Mouse (Mus musculus) ZHBTc4 (cell line): ENCODE results near the gene Ralgps1.
A peak's percentile ranks its signal among the peaks of the same experiment; 100 is the strongest.
"Not testable (repeated sequence)": the region's sequence is repeated elsewhere in the genome, so short reads cannot be mapped to it uniquely, and the experiment has no call there.

Experiments
- DNase-seq: peaks from one replicate; pipeline ENCODE4 v3.0.0-alpha.2; 2011; ENCODE audit warnings: low read depth, low spot score

The Ralgps1 gene

GRCm38 (mm10) chr2:33136366-33136765 lies 234.9 kb downstream of the Ralgps1 start:
- no peak for DNase-seq

- no peak for DNase-seq
Observed at GRCm38 (mm10) chr2:33134766-33135490, 236.4 kb downstream of the Ralgps1 start.

- peak; percentile 13 for DNase-seq
Observed at GRCm38 (mm10) chr2:33132306-33132705, 239.0 kb downstream of the Ralgps1 start.

- DNase-seq, result peak; percentile 91
Observed at GRCm38 (mm10) chr2:33131500-33132092, 239.7 kb downstream of the Ralgps1 start, which contains the start of gene Garnl3. Gene Garnl3 (minus strand): TSS chr2:33131654.

- peak; percentile 99 for DNase-seq
Observed at GRCm38 (mm10) chr2:33130526-33131483, 240.5 kb downstream of the Ralgps1 start.

- no peak for DNase-seq
Observed at GRCm38 (mm10) chr2:33130141-33130525, 241.2 kb downstream of the Ralgps1 start.

GRCm38 (mm10) chr2:33129696-33130095 lies 241.6 kb downstream of the Ralgps1 start:
- peak; percentile 60 for DNase-seq

- DNase-seq, result no peak
Observed at GRCm38 (mm10) chr2:33129005-33129404, 242.3 kb downstream of the Ralgps1 start.

- no peak for DNase-seq
Observed at GRCm38 (mm10) chr2:33127271-33127670, 244.0 kb downstream of the Ralgps1 start.

GRCm38 (mm10) chr2:33122856-33123255 lies 248.4 kb downstream of the Ralgps1 start:
- DNase-seq, result peak; percentile 12

- no peak for DNase-seq
Observed at GRCm38 (mm10) chr2:33100536-33100935, 270.8 kb downstream of the Ralgps1 start.

- DNase-seq, result not testable (repeated sequence)
Observed at GRCm38 (mm10) chr2:33097326-33097725, 274.0 kb downstream of the Ralgps1 start.

GRCm38 (mm10) chr2:33095221-33095671 lies 276.0 kb downstream of the Ralgps1 start:
- DNase-seq, result no peak

- DNase-seq, result no peak
Observed at GRCm38 (mm10) chr2:33090620-33091520, 280.4 kb downstream of the Ralgps1 start.

- not testable (repeated sequence) for DNase-seq
Observed at GRCm38 (mm10) chr2:33090033-33090400, 281.3 kb downstream of the Ralgps1 start.

- no peak for DNase-seq
Observed at GRCm38 (mm10) chr2:33089356-33090032, 281.8 kb downstream of the Ralgps1 start.

GRCm38 (mm10) chr2:33086671-33087363 lies 284.5 kb downstream of the Ralgps1 start:
- DNase-seq, result no peak

- DNase-seq, result no peak
Observed at GRCm38 (mm10) chr2:33086016-33086596, 285.2 kb downstream of the Ralgps1 start.

- no peak for DNase-seq
Observed at GRCm38 (mm10) chr2:33084221-33084620, 287.1 kb downstream of the Ralgps1 start.
